Mouse (Mus musculus) limb, embryonic 14.5 days (tissue): ENCODE data around the gene Sae1. TPM values are rescaled to one million over a fixed set of nuclear protein-coding genes. Genes with fewer than 3 reads are reported as not detected.

ENCODE experiments used
- ATAC-seq: fragments of 200-750 bp; cut with Nextera tagmentation; 2 replicates; pipeline ENCODE4 v1.8.0; 2017; ENCODE audit warnings: low read depth, moderate number of reproducible peaks, moderate TSS enrichment; ENCODE audit not compliant: low FRiP score
- DNase-seq: peaks from one replicate; pipeline ENCODE4 v3.0.0-alpha.2; 2015; ENCODE audit warnings: low spot score
- H3K27ac ChIP-seq: fragments of 300-500 bp; sonication (generic); replicated peaks from 2 replicates; pipeline ENCODE4 v1.5.1; 2014; ENCODE audit warnings: low read depth, mild to moderate bottlenecking, low read length, moderate library complexity, mixed read lengths
- H3K27me3 ChIP-seq: fragments of 300-500 bp; sonication (generic); 2 replicates; pipeline ENCODE4 v1.6.1; 2014; ENCODE audit warnings: low read length, mixed read lengths; ENCODE audit not compliant: control insufficient read depth, insufficient read depth
- H3K36me3 ChIP-seq: fragments of 300-500 bp; sonication (generic); 2 replicates; pipeline ENCODE4 v1.6.1; 2014; ENCODE audit warnings: mild to moderate bottlenecking, low read length, moderate library complexity, mixed read lengths; ENCODE audit not compliant: control insufficient read depth, insufficient read depth
- H3K4me1 ChIP-seq: fragments of 300-500 bp; sonication (generic); 2 replicates; pipeline ENCODE4 v1.6.1; 2014; ENCODE audit warnings: antibody characterized with exemption, low read length, mixed read lengths; ENCODE audit not compliant: control insufficient read depth, insufficient read depth
- H3K4me2 ChIP-seq: fragments of 300-500 bp; sonication (generic); replicated peaks from 2 replicates; pipeline ENCODE4 v1.6.1; 2014; ENCODE audit warnings: low read depth, mild to moderate bottlenecking, low read length, moderate library complexity; ENCODE audit not compliant: severe bottlenecking
- H3K4me3 ChIP-seq: fragments of 300-500 bp; sonication (generic); replicated peaks from 2 replicates; pipeline ENCODE4 v1.5.1; 2014; ENCODE audit warnings: low read length
- H3K9ac ChIP-seq: fragments of 300-500 bp; sonication (generic); 2 replicates; pipeline ENCODE4 v1.6.1; 2014; ENCODE audit warnings: mild to moderate bottlenecking, low read depth, low read length, moderate library complexity; ENCODE audit not compliant: severe bottlenecking
- H3K9me3 ChIP-seq: fragments of 300-500 bp; sonication (generic); 2 replicates; pipeline ENCODE4 v1.6.1; 2016; ENCODE audit warnings: low read length; ENCODE audit not compliant: control insufficient read depth
- POLR2A ChIP-seq: fragments of 200-500 bp; IDR thresholded peaks from 2 replicates; pipeline ENCODE4 v1.8.0; 2012; ENCODE audit warnings: inconsistent platforms, mild to moderate bottlenecking, moderate library complexity, borderline replicate concordance; ENCODE audit not compliant: insufficient read depth, insufficient read length; ENCODE audit errors: extremely low read depth
- WGBS: fragments of 180-500 bp; shearing (Covaris S2); extraction: QIAGEN DNeasy Blood & Tissue Kit; methylation state at CpG from one replicate; pipeline ENCODE4 v1.1.7; 2014; 5-methylcytosine and 5-hydroxymethylcytosine counted together
- polyA plus RNA-seq, 2 experiments: library from polyadenylated mRNA; depleted of rRNA in 1 of 2; stranded (reverse) in 1 of 2; unstranded in 1 of 2; fragments of >200 nt; fragmentation: Nextera tagmentation in 1 of 2; extraction: Ambion mirVana in 1 of 2; gene quantifications; 2 replicates each; pipeline versions ENCODE4 v1.2.1 to v1.2.3; 2012 to 2014

The Sae1 gene
- polyA plus RNA-seq, 2 experiments: 172 to 273 TPM

DNA sequence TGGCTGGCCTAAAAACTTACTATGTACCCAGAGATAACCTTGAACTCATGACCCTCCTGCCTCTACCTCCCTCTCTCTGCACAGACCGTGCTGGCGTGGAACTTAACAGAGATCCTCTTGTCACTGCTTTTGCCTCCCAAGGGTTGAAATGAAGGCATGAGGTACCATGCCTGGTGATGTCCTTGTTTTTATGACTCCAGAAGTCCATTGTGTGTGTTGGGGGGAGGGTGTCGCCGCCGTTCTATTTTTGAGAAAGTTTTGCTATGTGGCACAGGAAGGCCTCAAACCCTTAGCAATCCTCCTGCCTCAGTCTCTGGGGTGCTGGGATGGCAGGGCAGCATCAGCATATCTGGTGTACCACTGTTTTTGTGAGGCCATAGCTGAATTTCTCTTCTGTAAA lies 88.7 kb downstream of the Sae1 start:
- 81% methylated on average over 5 of the region's 5 CpGs for WGBS
- H3K4me1 ChIP-seq: peaks cover 21% of the 10 kb centered on the region
- peak overlapping the region; percentile 45 for H3K4me3 ChIP-seq
- no peaks in the 10 kb centered on the region for H3K36me3 ChIP-seq
- TF ChIP-seq POLR2A: no peak
- H3K4me2 ChIP-seq: peak overlapping the region; percentile 81
- no peaks in the 10 kb centered on the region for H3K27me3 ChIP-seq
- no peak overlapping the region for H3K9ac ChIP-seq
- H3K9me3 ChIP-seq: no peaks in the 10 kb centered on the region
- ATAC-seq (no peak), DNase-seq (no peak)
- H3K27ac ChIP-seq: 0 out of 2 replicates have a peak overlapping the region, but pooled peaks have one; percentile 38

DNA sequence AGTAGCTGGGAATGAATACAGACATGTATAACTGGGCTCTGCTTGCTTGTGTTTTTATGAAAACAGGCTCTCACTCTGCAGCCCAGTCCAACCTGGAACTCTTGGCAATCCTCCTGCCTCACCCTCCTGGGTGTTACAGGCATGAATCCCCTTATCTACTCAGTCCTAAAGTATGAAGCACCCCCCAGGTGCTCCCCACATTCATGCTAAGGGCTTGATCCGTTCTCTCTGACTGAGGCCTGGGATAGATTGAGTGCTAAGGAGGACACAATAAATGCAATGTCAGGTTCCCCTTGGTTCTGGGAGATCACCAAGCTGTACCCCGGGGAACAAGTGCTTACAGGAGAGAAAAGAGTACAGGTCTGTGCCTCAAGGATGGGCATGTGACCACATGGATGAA lies 90.0 kb downstream of the Sae1 start:
- Histone ChIP-seq H3K27ac (no peak overlapping the region), H3K9ac (0 out of 2 replicates have a peak overlapping the region, but pooled peaks have one; percentile 31)

GRCm38 (mm10) chr7:16296766-16297390 lies 90.7 kb downstream of the Sae1 start:
- peaks cover 21% of the 10 kb centered on the region for H3K4me1 ChIP-seq
- H3K4me3 ChIP-seq: peak overlapping the region; percentile 26
- peak; percentile 24; the same call in 1 of the 2 replicates for ATAC-seq
- under 1% methylated on average over 22 of the region's 22 CpGs for WGBS
- H3K9me3 ChIP-seq: no peaks in the 10 kb centered on the region
- H3K27me3 ChIP-seq: no peaks in the 10 kb centered on the region
- H3K4me2 ChIP-seq: peak overlapping the region; percentile 52
- H3K27ac ChIP-seq: peak overlapping the region; percentile 48
- H3K9ac ChIP-seq: peak overlapping the region; percentile 31; the same call in 1 of the 2 replicates
- H3K36me3 ChIP-seq: no peaks in the 10 kb centered on the region
- no peak for TF ChIP-seq POLR2A
- DNase-seq: peak; percentile 87

More for the DNA sequence above, 90.0 kb downstream of the Sae1 start:
- H3K4me3 ChIP-seq: no peak overlapping the region
- H3K9me3 ChIP-seq: no peaks in the 10 kb centered on the region
- TF ChIP-seq POLR2A: no peak
- 64% methylated on average over 2 of the region's 2 CpGs for WGBS
- H3K36me3 ChIP-seq: no peaks in the 10 kb centered on the region
- H3K27me3 ChIP-seq: no peaks in the 10 kb centered on the region
- ATAC-seq: no peak
- no peak for DNase-seq
- no peak overlapping the region for H3K4me2 ChIP-seq
- H3K4me1 ChIP-seq: peaks cover 21% of the 10 kb centered on the region

DNA sequence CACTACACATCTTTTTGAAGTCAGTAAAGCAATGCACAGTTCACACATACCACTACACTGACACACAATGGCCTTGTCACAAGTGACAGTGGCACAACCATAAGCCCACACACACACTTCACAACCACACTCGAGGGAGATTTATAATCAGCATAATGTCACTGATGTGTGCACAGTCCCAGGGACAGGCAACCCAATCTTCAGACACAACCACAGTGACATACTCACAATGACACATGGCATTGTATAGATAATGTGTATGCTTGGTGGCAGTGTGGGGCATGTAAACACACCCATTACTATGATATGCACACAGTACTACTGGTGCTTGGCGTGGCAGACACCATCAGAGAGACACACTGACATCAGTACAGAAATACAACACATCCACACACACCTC lies 91.5 kb downstream of the Sae1 start:
- 32% methylated on average over 2 of the region's 2 CpGs for WGBS
- no peaks in the 10 kb centered on the region for H3K27me3 ChIP-seq
- ATAC-seq (no peak), DNase-seq (no peak)
- no peak for TF ChIP-seq POLR2A
- peak overlapping the region; percentile 26; the same call in 1 of the 2 replicates for H3K4me3 ChIP-seq
- H3K27ac ChIP-seq: 0 out of 2 replicates have a peak overlapping the region, but pooled peaks have one; percentile 48
- H3K9ac ChIP-seq: no peak overlapping the region
- H3K36me3 ChIP-seq: no peaks in the 10 kb centered on the region
- H3K4me1 ChIP-seq: peaks cover 21% of the 10 kb centered on the region
- peak overlapping the region; percentile 93; the same call in 1 of the 2 replicates for H3K4me2 ChIP-seq
- no peaks in the 10 kb centered on the region for H3K9me3 ChIP-seq

GRCm38 (mm10) chr7:16295321-16295900 lies 92.2 kb downstream of the Sae1 start:
- TF ChIP-seq POLR2A: no peak

More at GRCm38 (mm10) chr7:16295321-16295900, 92.2 kb downstream of the Sae1 start:
- peaks cover 21% of the 10 kb centered on the region for H3K4me1 ChIP-seq
- ATAC-seq (peak; percentile 60), DNase-seq (peak; percentile 84)
- H3K4me3 ChIP-seq: peak overlapping the region; percentile 45
- peak overlapping the region; percentile 93 for H3K4me2 ChIP-seq
- peak overlapping the region; percentile 89 for H3K27ac ChIP-seq
- no peaks in the 10 kb centered on the region for H3K27me3 ChIP-seq
- peak overlapping the region; percentile 48 for H3K9ac ChIP-seq
- no peaks in the 10 kb centered on the region for H3K36me3 ChIP-seq
- 2% methylated on average over 37 of the region's 41 CpGs for WGBS
- H3K9me3 ChIP-seq: no peaks in the 10 kb centered on the region
